Mouse (Mus musculus) heart, postnatal 0 days (tissue): ENCODE measurements around the gene Cxcl17. TPM values are rescaled to one million over a fixed set of nuclear protein-coding genes. Genes with fewer than 3 reads are reported as not detected.

Experiments
- ATAC-seq: fragments of 200-750 bp; cut with Nextera tagmentation; 2 replicates; pipeline ENCODE4 v1.8.0; 2017; ENCODE audit warnings: low read depth, moderate number of reproducible peaks, moderate library complexity; ENCODE audit not compliant: insufficient read depth
- DNase-seq: peaks from one replicate; pipeline ENCODE4 v3.0.0-alpha.2; 2016; ENCODE audit warnings: low spot score
- H3K27ac ChIP-seq: fragments of 300-500 bp; sonication (generic); 2 replicates; pipeline ENCODE4 v1.5.1; 2014; ENCODE audit warnings: low read depth, mild to moderate bottlenecking
- H3K27me3 ChIP-seq: fragments of 300-500 bp; sonication (generic); 2 replicates; pipeline ENCODE4 v1.6.1; 2014; ENCODE audit warnings: low read length, mixed read lengths; ENCODE audit not compliant: control insufficient read depth, insufficient read depth
- H3K36me3 ChIP-seq: fragments of 300-500 bp; sonication (generic); replicated peaks from 2 replicates; pipeline ENCODE4 v1.6.1; 2014; ENCODE audit warnings: low read length, mixed read lengths; ENCODE audit not compliant: control insufficient read depth, insufficient read depth
- H3K4me1 ChIP-seq: fragments of 300-500 bp; sonication (generic); 2 replicates; pipeline ENCODE4 v1.6.1; 2014; ENCODE audit warnings: antibody characterized with exemption; ENCODE audit not compliant: control insufficient read depth, insufficient read depth
- H3K4me2 ChIP-seq: fragments of 300-500 bp; sonication (generic); 2 replicates; pipeline ENCODE4 v1.6.1; 2014; ENCODE audit warnings: low read depth, mild to moderate bottlenecking, low read length, moderate library complexity
- H3K4me3 ChIP-seq: fragments of 300-500 bp; sonication (generic); 2 replicates; pipeline ENCODE4 v1.5.1; 2014; ENCODE audit warnings: low read depth, low read length
- H3K9ac ChIP-seq: fragments of 300-500 bp; sonication (generic); replicated peaks from 2 replicates; pipeline ENCODE4 v1.6.1; 2014; ENCODE audit warnings: low read depth, low read length, mixed read lengths
- H3K9me3 ChIP-seq: fragments of 300-500 bp; sonication (generic); replicated peaks from 2 replicates; pipeline ENCODE4 v1.6.1; 2016; ENCODE audit warnings: low read length; ENCODE audit not compliant: control insufficient read depth
- CTCF ChIP-seq: IDR thresholded peaks from 2 replicates; pipeline ENCODE4 v1.5.1; 2016; ENCODE audit warnings: antibody characterized with exemption, control low read depth, low read depth
- EP300 ChIP-seq: IDR thresholded peaks from 2 replicates; pipeline ENCODE4 v1.6.1; 2016; ENCODE audit warnings: antibody characterized with exemption, low read depth
- WGBS: fragments of 180-500 bp; shearing (Covaris S2); extraction: QIAGEN DNeasy Blood & Tissue Kit; methylation state at CpG from one replicate; pipeline ENCODE4 v1.1.7; 2014; 5-methylcytosine and 5-hydroxymethylcytosine counted together
- polyA plus RNA-seq: library from polyadenylated mRNA; unstranded; fragments of >200 nt; fragmentation: Nextera tagmentation; extraction: Ambion mirVana; gene quantifications from 2 replicates; pipeline ENCODE4 v1.2.1, GENCODE M21; 2015
- total RNA-seq: library from RNA; depleted of rRNA; stranded (reverse); fragments of >200 nt; gene quantifications from 2 replicates; pipeline ENCODE4 v1.2.3, GENCODE M21; 2014; ENCODE audit warnings: low replicate concordance

The Cxcl17 gene
- total and polyA plus RNA-seq, 2 experiments from 2014 or later = 0.42 TPM; not detected in 1

DNA sequence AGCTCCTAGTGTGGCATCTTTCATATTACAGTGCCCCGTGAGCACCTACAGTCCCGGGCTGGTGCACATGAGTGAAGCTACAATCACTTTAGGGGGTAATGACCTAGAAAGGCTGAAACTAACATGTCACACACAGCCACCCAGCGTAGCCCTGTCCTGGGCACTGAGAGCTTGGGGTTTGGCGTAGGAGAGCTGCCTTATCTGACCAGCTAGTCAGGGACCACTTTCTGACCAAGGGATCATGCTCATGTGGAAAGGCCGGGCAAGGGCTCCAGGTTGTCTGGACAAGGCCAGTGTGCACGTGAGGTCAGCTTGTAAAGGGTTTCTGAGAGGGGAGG lies 28.1 kb upstream of the Cxcl17 start:
- no peak overlapping the region for H3K27ac ChIP-seq
- no peak overlapping the region for H3K9ac ChIP-seq
- H3K4me1 ChIP-seq = no peaks in the 10 kb centered on the region
- no peak for TF ChIP-seq CTCF
- no peak for TF ChIP-seq EP300
- no peak for ATAC-seq
- no peak overlapping the region for H3K4me3 ChIP-seq
- H3K9me3 ChIP-seq = no peaks in the 10 kb centered on the region
- no peak overlapping the region for H3K4me2 ChIP-seq
- DNase-seq = no peak
- H3K36me3 ChIP-seq = no peaks in the 10 kb centered on the region
- no peaks in the 10 kb centered on the region for H3K27me3 ChIP-seq
- 73% methylated on average over 6 of the region's 6 CpGs for WGBS

DNA sequence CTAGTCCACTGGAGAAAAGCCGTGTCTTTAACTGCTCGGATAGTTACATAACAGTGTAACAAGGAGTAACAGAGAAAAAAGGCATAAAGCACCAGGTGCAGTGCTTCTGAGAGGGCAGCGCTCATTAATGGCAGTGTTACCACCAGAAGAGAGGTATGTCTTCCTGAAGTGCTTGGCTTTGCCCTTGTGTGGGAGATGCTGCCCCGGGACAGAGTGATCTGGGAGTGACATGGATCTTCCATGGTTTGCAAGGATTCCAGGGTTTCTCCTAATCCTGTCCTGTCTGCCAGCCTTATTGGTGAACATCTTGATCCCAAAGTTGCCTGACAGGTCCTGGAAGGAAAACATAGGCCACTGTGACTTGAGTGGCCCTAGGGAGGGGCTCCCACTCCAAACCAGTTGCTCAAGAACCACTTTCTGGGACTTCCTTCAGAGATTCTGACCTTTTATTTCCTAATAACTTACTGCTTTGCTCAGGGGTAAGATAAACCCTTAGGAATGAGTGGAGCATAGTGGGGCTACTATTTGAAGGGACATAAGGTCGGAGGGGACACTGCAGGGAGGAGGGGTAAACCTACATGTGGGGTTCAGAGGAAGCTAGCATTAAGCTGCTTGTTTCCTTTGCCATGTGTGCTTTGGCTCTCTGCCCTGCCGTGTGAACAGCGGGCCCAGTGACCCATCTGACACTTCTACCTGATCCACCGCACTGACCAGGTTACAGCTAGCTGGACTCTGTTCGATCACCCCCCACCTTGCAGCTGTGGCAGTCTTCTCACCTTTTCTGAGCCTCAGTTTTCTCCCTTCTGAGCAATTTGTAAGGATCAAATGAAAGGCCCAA lies 27.5 kb upstream of the Cxcl17 start:
- Histone ChIP-seq H3K9me3 (no peaks in the 10 kb centered on the region), H3K27me3 (no peaks in the 10 kb centered on the region), H3K4me3 (no peak overlapping the region), H3K4me2 (no peak overlapping the region), H3K4me1 (no peaks in the 10 kb centered on the region), H3K27ac (no peak overlapping the region), H3K9ac (no peak overlapping the region), H3K36me3 (no peaks in the 10 kb centered on the region)
- DNase-seq (no peak), ATAC-seq (no peak)
- WGBS = 76% methylated on average over 9 of the region's 9 CpGs
- no peak for TF ChIP-seq CTCF
- TF ChIP-seq EP300 = no peak

GRCm38 (mm10) chr7:25439124-25439822 lies 26.6 kb upstream of the Cxcl17 start:
- DNase-seq (no peak), ATAC-seq (no peak)
- no peaks in the 10 kb centered on the region for H3K9me3 ChIP-seq
- H3K4me1 ChIP-seq = no peaks in the 10 kb centered on the region
- 67% methylated on average over 8 of the region's 8 CpGs for WGBS
- TF ChIP-seq CTCF (no peak), EP300 (no peak)
- no peaks in the 10 kb centered on the region for H3K27me3 ChIP-seq
- no peak overlapping the region for H3K27ac ChIP-seq
- no peak overlapping the region for H3K9ac ChIP-seq
- no peak overlapping the region for H3K4me3 ChIP-seq
- no peak overlapping the region for H3K4me2 ChIP-seq
- no peaks in the 10 kb centered on the region for H3K36me3 ChIP-seq

GRCm38 (mm10) chr7:25436704-25437103 lies 24.0 kb upstream of the Cxcl17 start:
- Histone ChIP-seq H3K9me3 (no peaks in the 10 kb centered on the region), H3K27me3 (no peaks in the 10 kb centered on the region), H3K4me1 (no peaks in the 10 kb centered on the region), H3K27ac (peak overlapping the region; percentile 72), H3K4me2 (no peak overlapping the region), H3K9ac (no peak overlapping the region), H3K36me3 (no peaks in the 10 kb centered on the region), H3K4me3 (no peak overlapping the region)
- DNase-seq (no peak), ATAC-seq (no peak)
- 50% methylated on average over 2 of the region's 2 CpGs for WGBS
- no peak for TF ChIP-seq EP300

DNA sequence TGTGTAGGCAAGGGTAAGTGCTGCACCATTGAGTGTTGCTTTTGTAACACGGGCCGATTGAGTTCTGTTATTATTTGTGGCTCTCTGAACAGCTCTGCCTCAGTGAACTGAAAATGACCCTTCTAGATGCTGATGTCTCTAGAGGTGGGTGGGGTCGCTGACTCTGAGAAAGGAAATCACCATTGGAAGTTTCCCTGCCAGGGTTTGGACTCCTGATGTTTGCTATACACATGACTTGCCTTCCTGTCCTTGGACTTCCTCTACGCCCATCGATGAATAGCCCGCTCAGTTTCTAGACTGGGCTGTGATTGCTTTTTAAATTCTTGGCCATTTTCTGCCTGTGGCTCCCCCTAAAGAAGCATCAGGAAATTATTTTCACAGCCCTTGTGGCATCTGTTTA lies 23.5 kb upstream of the Cxcl17 start:
- WGBS = 66% methylated on average over 6 of the region's 6 CpGs

More for the DNA sequence above, 23.5 kb upstream of the Cxcl17 start:
- Histone ChIP-seq H3K27me3 (no peaks in the 10 kb centered on the region), H3K4me3 (no peak overlapping the region), H3K4me1 (no peaks in the 10 kb centered on the region), H3K27ac (peak overlapping the region; percentile 72), H3K9me3 (no peaks in the 10 kb centered on the region), H3K4me2 (no peak overlapping the region), H3K9ac (no peak overlapping the region), H3K36me3 (no peaks in the 10 kb centered on the region)
- TF ChIP-seq CTCF = no peak
- TF ChIP-seq EP300 = peak; percentile 32; the same call in 1 of the 2 replicates
- peak; percentile 32 for DNase-seq
- peak; percentile 52; the same call in 1 of the 2 replicates for ATAC-seq
